Mouse (Mus musculus) brain, adult 2 months (tissue): ENCODE measurements around the gene Zfp808.
"Not testable (repeated sequence)": the region's sequence is repeated elsewhere in the genome, so short reads cannot be mapped to it uniquely, and the experiment has no call there.

Experiments
- DNase-seq: peaks from one replicate; pipeline ENCODE4 v3.0.0; 2011; ENCODE audit warnings: low read depth, low spot score

Gene Zfp808

GRCm38 (mm10) chr13:62129432-62130171 lies at the start of gene Zfp808:
TSS of gene Zfp808 (plus strand) at chr13:62129886.
- DNase-seq, result peak; percentile 47

DNA sequence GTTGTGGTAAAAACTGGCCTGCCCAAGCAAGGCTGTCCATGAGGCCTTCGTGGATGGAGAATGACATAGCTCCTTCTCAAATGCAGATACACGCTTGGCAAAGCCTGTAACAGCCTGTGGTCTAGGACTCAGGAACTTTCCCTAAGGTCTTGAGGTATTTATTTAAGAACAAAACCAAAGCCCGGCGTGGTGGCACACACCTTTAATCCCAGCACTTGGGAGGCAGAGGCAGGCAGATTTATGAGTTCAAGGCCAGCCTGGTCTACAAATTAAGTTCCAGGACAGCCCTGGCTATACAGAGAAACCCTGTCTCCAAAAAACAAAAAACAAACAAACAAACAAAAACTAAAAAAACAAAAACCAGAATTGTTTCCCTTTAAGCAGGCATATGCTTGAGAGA lies 30.9 kb upstream of the Zfp808 start:
- DNase-seq, result not testable (repeated sequence)

DNA sequence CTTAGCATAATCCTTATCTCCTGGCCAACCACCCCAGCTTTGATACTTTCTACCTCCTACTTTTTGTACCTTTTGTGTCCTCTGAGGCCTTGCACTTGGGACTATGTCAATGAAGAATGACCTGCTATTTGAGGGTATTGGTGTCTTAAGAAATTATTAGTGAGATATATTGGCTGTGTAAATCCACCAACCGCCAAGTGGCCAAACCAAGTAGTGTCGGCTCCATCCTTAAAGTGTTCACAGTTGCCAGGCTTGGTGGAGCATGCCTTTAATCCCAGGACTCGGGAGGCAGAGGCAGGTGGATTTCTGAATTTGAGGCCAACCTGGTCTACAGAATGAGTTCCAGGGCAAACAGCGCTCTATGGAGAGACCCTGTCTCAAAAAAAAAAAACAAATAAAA lies 30.2 kb upstream of the Zfp808 start:
- DNase-seq, result not testable (repeated sequence)

- not testable (repeated sequence) for DNase-seq
Measured at GRCm38 (mm10) chr13:62102368-62102767, 27.3 kb upstream of the Zfp808 start.

DNA sequence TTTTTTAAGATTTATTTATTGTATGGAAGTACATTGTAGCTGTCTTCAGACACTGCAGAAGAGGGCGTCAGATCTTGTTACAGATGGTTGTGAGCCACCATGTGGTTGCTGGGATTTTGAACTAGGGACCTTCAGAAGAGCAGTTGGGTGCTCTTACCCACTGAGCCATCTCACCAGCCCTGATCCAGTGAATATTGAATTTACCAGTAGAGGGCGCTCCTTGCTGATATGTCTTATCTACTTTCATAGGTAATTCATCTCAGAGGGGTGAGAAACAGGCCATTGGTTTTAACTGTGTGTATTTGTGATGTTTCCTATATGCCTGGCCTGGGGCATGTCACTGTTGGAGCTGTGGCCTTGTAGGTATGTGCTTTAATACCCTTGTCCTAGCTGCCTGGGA lies 13.8 kb upstream of the Zfp808 start:
- DNase-seq, result peak; percentile 0

DNA sequence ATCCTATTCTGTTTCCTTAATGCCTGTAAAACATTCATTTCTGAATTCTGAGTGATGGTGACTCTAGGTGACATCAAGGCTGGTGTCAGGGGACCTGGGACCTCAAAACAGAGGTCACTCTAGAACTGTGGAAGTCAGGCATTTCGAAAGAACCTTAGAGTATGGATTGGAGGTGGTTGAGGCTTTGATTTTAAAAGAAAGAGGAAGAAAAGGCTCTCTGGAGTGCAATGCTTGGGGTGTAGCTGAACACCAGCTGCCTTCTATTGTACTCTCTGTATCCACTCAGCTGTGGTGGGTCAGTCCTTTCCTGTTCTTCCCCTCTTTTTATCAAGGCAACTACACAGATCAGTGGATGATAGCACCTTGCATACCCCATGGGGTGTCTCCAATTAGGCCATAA lies 8.1 kb upstream of the Zfp808 start:
- not testable (repeated sequence) for DNase-seq

DNA sequence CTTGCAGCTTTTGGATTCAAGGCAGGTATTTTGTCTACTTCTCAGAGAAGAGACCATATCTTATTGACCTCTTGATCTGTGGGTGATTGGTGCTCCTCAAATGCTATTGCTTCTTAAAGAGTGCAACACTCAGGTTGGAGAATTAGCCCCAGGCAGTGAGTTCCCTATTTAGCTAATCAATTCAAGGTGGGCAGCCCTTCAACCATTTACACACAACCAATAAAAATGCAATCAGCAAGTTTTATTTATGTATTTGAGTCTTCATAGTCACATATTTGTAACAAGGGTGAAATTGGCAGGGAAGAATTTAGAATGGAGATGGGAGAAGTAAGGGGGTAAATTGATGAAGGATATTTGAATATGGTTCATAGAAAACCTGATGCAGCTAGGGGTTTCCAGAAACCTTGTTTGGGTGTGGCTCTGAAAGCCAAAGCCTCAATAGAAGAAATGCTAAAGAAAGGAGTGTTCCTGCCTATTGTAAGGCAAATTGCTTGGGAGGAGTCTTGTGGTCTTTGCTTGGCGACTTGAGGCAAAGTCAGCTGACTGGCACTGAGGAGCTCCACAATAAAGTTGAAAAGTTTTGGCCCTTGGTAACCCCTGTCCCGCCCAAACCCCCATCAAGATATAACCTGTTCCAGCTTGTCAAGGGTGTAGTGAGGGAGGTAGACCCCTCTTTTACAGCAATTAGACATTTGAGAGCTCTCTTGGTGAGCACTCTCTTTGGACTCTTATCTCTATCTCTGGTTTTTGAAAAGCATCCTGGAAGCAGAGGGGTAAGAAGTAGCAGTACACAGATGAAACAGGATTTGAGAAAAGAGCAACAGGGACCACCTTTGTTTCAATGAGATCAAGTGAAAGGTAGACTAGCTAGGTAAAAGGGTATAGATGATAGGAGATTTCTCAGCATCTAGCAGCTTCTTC lies 52.4 kb downstream of the Zfp808 start:
- not testable (repeated sequence) for DNase-seq

DNA sequence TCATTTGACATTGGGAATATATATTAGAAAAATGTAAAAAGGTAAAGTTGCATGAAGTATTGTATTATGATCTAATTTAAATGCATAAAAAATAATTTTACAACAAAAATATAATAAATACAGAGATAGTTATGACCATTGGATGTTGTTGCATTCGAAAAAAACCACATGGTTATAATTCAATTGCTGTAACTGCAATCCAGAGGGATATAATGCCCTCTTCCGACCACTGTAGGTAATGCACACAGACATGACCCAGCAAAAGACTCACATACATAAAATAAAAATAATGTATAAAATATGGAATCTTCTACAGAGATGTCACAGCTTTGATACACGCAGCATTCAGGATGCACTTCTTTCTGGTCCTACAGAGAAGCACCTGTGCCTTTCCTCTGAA lies 115.6 kb downstream of the Zfp808 start:
- no peak for DNase-seq

- DNase-seq, result not testable (repeated sequence)
Measured at GRCm38 (mm10) chr13:62255226-62255625, 125.5 kb downstream of the Zfp808 start.

DNA sequence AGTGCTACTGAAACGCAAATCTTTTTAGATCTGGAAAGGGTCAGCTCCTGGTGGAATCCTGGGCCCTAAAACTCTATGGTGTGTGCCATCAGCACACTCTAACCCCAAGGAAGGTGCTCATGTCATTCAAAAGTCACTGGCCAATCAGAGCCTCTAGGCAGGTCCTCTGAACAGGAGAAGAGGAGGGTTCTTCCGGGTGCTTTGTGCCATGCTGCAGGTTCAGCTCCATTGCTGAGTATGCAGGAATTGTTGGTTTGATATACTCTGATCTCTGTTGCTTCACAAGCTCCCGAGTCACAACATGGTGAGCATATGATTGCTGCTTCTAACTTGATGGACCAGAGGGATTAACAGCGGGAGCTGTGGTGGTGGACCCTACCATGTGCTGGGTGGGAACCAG lies 133.7 kb downstream of the Zfp808 start:
- no peak for DNase-seq
